Mouse (Mus musculus) monocyte, adult 5-6 weeks (primary cell): ENCODE measurements around the gene Xpo6. TPM values are rescaled to one million over a fixed set of nuclear protein-coding genes. Genes with fewer than 3 reads are reported as not detected.

Experiments used
- ATAC-seq: fragments of 153-309, 156-312 bp; replicated peaks from 2 replicates; pipeline ENCODE4 v1.8.0; 2017; ENCODE audit warnings: mild to moderate bottlenecking; ENCODE audit not compliant: low TSS enrichment, insufficient number of reproducible peaks, severe bottlenecking, poor library complexity, low FRiP score
- total RNA-seq: library from RNA; stranded (forward); fragments of 200-1000, 200-491, 200-594 nt; gene quantifications from 3 replicates; pipeline ENCODE4 v1.2.3, GENCODE M21; 2017

The Xpo6 gene
- total RNA-seq, 1 experiment from 2014 or later = 73.8 TPM

- ATAC-seq = no peak
These were observed 112.1 kb downstream of the Xpo6 start for GRCm38 (mm10) chr7:126088155-126088554.

- ATAC-seq = no peak
These were observed 112.7 kb downstream of the Xpo6 start for GRCm38 (mm10) chr7:126087602-126088001.

GRCm38 (mm10) chr7:126086321-126086741 is 114.0 kb downstream of the Xpo6 start:
- ATAC-seq = no peak

GRCm38 (mm10) chr7:126085154-126085553 is 115.1 kb downstream of the Xpo6 start:
- no peak for ATAC-seq

- no peak for ATAC-seq
These were observed 116.3 kb downstream of the Xpo6 start for GRCm38 (mm10) chr7:126083980-126084348.

GRCm38 (mm10) chr7:126083341-126083979 is 116.8 kb downstream of the Xpo6 start:
- no peak for ATAC-seq

- ATAC-seq = no peak
These were observed 118.0 kb downstream of the Xpo6 start, which contains the start of gene Gsg1l for GRCm38 (mm10) chr7:126082286-126082741. Gsg1l (minus strand) TSS chr7:126082411.

- ATAC-seq = no peak
These were observed 118.5 kb downstream of the Xpo6 start for GRCm38 (mm10) chr7:126081727-126082285.

- no peak for ATAC-seq
These were observed 119.2 kb downstream of the Xpo6 start for GRCm38 (mm10) chr7:126080949-126081654.

- ATAC-seq = no peak
These were observed 123.4 kb downstream of the Xpo6 start for GRCm38 (mm10) chr7:126076935-126077334.

GRCm38 (mm10) chr7:126075058-126075457 is 125.2 kb downstream of the Xpo6 start:
- no peak for ATAC-seq

- ATAC-seq = no peak
These were observed 130.0 kb downstream of the Xpo6 start for GRCm38 (mm10) chr7:126070321-126070720.

GRCm38 (mm10) chr7:126066777-126067176 is 133.5 kb downstream of the Xpo6 start:
- no peak for ATAC-seq

GRCm38 (mm10) chr7:126065243-126065876 is 134.9 kb downstream of the Xpo6 start:
- ATAC-seq = no peak

GRCm38 (mm10) chr7:126062228-126062627 is 138.1 kb downstream of the Xpo6 start:
- ATAC-seq = no peak

GRCm38 (mm10) chr7:126058918-126059317 is 141.4 kb downstream of the Xpo6 start:
- no peak for ATAC-seq

- no peak for ATAC-seq
These were observed 142.9 kb downstream of the Xpo6 start for GRCm38 (mm10) chr7:126057332-126057914.

- ATAC-seq = no peak
These were observed 145.7 kb downstream of the Xpo6 start for GRCm38 (mm10) chr7:126054574-126054973.

- no peak for ATAC-seq
These were observed 146.7 kb downstream of the Xpo6 start for GRCm38 (mm10) chr7:126053618-126054017.
